Mouse (Mus musculus) limb, embryonic 11.5 days (tissue): ENCODE measurements around the gene Gm30191. TPM values are rescaled to one million over a fixed set of nuclear protein-coding genes. Genes with fewer than 3 reads are reported as not detected.
A peak's percentile ranks its signal among the peaks of the same experiment; 100 is the strongest.
"Not testable (repeated sequence)": the region's sequence is repeated elsewhere in the genome, so short reads cannot be mapped to it uniquely, and the experiment has no call there.

Source experiments
- ATAC-seq: fragments of 200-750 bp; cut with Nextera tagmentation; 2 replicates; pipeline ENCODE4 v1.8.0; 2017; ENCODE audit warnings: low read depth; ENCODE audit not compliant: insufficient number of reproducible peaks, low FRiP score, low TSS enrichment
- DNase-seq: peaks from one replicate; pipeline ENCODE4 v3.0.0-alpha.2; 2015; ENCODE audit warnings: low spot score
- H3K27ac ChIP-seq: fragments of 300-500 bp; sonication (generic); replicated peaks from 2 replicates; pipeline ENCODE4 v1.5.1; 2014; ENCODE audit warnings: low read depth, mild to moderate bottlenecking, low read length
- H3K27me3 ChIP-seq: fragments of 300-500 bp; sonication (generic); 2 replicates; pipeline ENCODE4 v1.6.1; 2014; ENCODE audit warnings: mild to moderate bottlenecking, low read length, mixed read lengths; ENCODE audit not compliant: control insufficient read depth, insufficient read depth
- H3K36me3 ChIP-seq: fragments of 300-500 bp; sonication (generic); 2 replicates; pipeline ENCODE4 v1.6.1; 2014; ENCODE audit warnings: mild to moderate bottlenecking, low read length, moderate library complexity, mixed read lengths; ENCODE audit not compliant: control insufficient read depth, insufficient read depth
- H3K4me1 ChIP-seq: fragments of 300-500 bp; sonication (generic); 2 replicates; pipeline ENCODE4 v1.6.1; 2014; ENCODE audit warnings: low read length, mixed read lengths; ENCODE audit not compliant: control insufficient read depth, insufficient read depth
- H3K4me2 ChIP-seq: fragments of 300-500 bp; sonication (generic); 2 replicates; pipeline ENCODE4 v1.6.1; 2014; ENCODE audit warnings: low read depth, mild to moderate bottlenecking, moderate library complexity; ENCODE audit not compliant: severe bottlenecking
- H3K4me3 ChIP-seq: fragments of 300-500 bp; sonication (generic); 2 replicates; pipeline ENCODE4 v1.5.1; 2014; ENCODE audit warnings: low read depth, low read length
- H3K9ac ChIP-seq: fragments of 300-500 bp; sonication (generic); 2 replicates; pipeline ENCODE4 v1.6.1; 2014; ENCODE audit warnings: mild to moderate bottlenecking, low read length
- H3K9me3 ChIP-seq: fragments of 300-500 bp; sonication (generic); 2 replicates; pipeline ENCODE4 v1.6.1; 2016; ENCODE audit warnings: low read length; ENCODE audit not compliant: control insufficient read depth
- WGBS: fragments of 180-500 bp; shearing (Covaris S2); extraction: QIAGEN DNeasy Blood & Tissue Kit; methylation state at CpG from one replicate; pipeline ENCODE4 v1.1.7; 2014; 5-methylcytosine and 5-hydroxymethylcytosine counted together
- polyA plus RNA-seq: library from polyadenylated mRNA; unstranded; fragments of >200 nt; fragmentation: Nextera tagmentation; extraction: Ambion mirVana; gene quantifications from 2 replicates; pipeline ENCODE4 v1.2.1, GENCODE M21; 2014

Gene Gm30191
- polyA plus RNA-seq, 1 experiment from 2014 or later: not detected

DNA sequence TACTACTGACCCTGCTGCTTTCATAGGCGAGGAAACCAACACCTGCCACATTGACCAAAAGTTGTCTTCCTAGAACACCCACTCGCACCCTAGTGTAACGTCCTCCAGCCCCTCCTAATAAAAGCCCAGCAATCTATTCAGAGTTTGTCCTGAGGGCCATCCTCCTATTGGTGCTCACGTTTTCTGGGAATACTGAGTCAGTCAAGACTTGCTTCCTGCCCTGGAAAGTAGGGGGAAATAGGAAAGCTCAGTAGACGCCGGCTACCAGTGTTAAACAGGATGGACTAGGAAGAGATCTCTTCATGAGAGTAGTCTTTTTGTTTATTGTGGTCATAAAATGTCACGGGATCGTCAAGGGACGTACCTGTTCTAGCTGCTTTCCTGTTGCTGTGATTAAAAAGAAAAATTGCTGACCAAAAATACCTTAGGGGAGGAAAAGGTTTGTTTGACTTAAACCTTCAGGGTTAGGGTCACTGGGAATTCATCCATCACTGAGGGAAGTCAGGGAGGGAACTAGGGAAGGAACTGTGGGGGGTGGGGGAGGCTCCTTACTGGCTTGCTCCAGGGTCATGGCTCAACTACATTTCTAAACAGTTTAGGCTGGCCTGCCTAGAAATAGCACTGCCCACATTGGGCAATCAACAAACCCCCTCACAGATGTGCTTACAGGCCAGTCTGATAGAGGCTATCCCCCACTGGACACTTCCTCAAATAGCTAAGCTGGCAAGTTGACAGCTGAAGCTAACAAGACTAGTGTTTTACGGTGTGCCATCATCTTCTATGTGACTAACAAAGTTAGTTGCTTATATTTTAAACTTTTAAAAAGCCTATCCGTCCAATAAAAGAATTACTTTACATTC is 41.9 kb downstream of the Gm30191 start:
- H3K27me3 ChIP-seq: no peaks in the 10 kb centered on the region
- H3K9me3 ChIP-seq: no peaks in the 10 kb centered on the region
- WGBS: 31% methylated on average over 11 of the region's 11 CpGs
- DNase-seq (peak; percentile 29), ATAC-seq (no peak)
- H3K4me3 ChIP-seq: peak overlapping the region; percentile 99
- peak overlapping the region; percentile 95 for H3K4me2 ChIP-seq
- peak overlapping the region; percentile 99 for H3K9ac ChIP-seq
- H3K36me3 ChIP-seq: no peaks in the 10 kb centered on the region
- no peak overlapping the region for H3K27ac ChIP-seq
- H3K4me1 ChIP-seq: peaks cover 11% of the 10 kb centered on the region

DNA sequence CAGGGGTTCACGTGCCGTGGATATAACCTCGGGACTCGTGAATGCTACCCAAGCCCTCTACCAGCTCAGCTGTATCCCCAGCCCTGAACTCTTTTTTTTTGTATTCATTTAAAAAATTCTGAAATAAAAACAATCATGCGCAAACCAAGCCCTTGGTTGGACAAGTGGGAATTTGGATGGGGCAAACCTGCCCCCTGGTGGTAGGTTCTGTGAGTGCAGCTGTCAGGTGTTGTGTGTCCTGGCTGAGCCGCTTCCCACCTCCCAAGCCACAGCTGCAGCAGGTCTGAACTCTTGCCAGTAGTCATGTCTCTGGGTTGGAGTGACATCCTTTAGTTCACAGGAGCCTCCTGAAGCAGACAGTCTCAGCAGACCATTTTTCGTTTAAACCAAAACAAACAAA is 45.3 kb downstream of the Gm30191 start:
- Histone ChIP-seq H3K4me3 (no peak overlapping the region), H3K27ac (no peak overlapping the region), H3K4me1 (peaks cover 3% of the 10 kb centered on the region; the same call in 1 of the 2 replicates), H3K9ac (no peak overlapping the region), H3K36me3 (no peaks in the 10 kb centered on the region), H3K4me2 (no peak overlapping the region), H3K9me3 (no peaks in the 10 kb centered on the region), H3K27me3 (no peaks in the 10 kb centered on the region)
- ATAC-seq (no peak), DNase-seq (peak; percentile 93)
- WGBS: 31% methylated on average over 7 of the region's 7 CpGs

DNA sequence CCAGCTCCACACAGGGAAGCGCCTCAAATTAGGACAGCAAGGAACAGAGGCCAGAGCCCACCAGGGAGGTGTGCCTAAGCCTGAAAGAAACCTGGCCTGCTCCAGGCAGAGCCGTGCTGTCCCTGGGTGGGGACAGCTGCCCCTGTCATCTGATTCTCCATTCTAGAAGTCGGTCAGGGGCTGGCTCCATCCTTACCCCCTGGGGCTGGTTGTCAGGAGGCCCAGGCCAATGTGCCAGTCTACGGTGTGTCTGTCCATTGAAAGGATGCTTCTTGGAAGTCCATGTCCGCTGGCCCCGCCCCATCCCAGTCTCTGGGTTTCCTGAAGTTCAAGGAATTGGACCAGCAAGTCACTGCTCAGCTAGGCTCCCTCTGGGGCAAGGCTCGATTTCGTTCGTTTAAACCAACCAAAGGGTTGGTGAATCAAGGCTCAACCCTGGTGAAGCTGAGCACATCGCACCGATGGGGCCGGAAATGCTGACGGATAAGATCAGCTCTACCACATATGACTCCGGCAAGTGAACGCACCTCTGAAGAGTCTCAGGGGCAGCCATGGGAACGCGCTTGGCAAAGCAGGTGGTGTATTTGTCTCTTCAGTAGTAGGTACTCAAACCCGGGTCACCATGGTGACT is 46.4 kb downstream of the Gm30191 start:
- H3K27ac ChIP-seq: no peak overlapping the region
- 75% methylated on average over 18 of the region's 18 CpGs for WGBS
- ATAC-seq: no peak
- no peak overlapping the region for H3K4me3 ChIP-seq
- no peak overlapping the region for H3K4me2 ChIP-seq
- peaks cover 3% of the 10 kb centered on the region; the same call in 1 of the 2 replicates for H3K4me1 ChIP-seq
- no peaks in the 10 kb centered on the region for H3K36me3 ChIP-seq
- H3K27me3 ChIP-seq: no peaks in the 10 kb centered on the region
- no peaks in the 10 kb centered on the region for H3K9me3 ChIP-seq
- DNase-seq: no peak
- H3K9ac ChIP-seq: no peak overlapping the region

GRCm38 (mm10) chr4:134293692-134294163 is 47.0 kb downstream of the Gm30191 start:
- no peaks in the 10 kb centered on the region for H3K27me3 ChIP-seq
- no peak overlapping the region for H3K4me3 ChIP-seq
- no peak overlapping the region for H3K27ac ChIP-seq
- no peak for DNase-seq
- no peak for ATAC-seq
- 54% methylated on average over 9 of the region's 9 CpGs for WGBS
- H3K4me1 ChIP-seq: no peaks in the 10 kb centered on the region
- H3K9me3 ChIP-seq: no peaks in the 10 kb centered on the region
- H3K9ac ChIP-seq: no peak overlapping the region
- H3K4me2 ChIP-seq: no peak overlapping the region
- H3K36me3 ChIP-seq: no peaks in the 10 kb centered on the region

DNA sequence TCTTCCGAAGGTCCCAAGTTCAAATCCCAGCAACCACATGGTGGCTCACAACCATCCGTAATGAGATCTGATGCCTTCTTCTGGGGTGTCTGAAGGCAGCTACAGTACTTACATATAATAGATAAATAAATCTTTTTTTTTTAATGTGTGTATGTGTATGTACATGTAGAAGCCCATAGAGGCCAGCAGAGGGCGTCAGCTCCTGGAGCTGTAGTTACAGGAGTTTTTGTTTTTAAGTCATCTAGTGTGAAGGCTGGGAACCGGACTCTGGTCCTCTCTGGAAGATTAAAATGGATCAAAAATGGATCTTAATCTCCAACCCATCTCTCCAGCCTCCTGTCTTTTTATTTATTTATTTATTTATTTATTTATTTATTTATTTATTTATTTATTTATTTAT is 49.4 kb downstream of the Gm30191 start:
- not testable (repeated sequence) for H3K27ac ChIP-seq, H3K4me3 ChIP-seq, H3K36me3 ChIP-seq, ATAC-seq, DNase-seq, H3K4me2 ChIP-seq, H3K9ac ChIP-seq, H3K4me1 ChIP-seq, H3K9me3 ChIP-seq, H3K27me3 ChIP-seq
- WGBS: 89% methylated on average over 4 of the region's 4 CpGs

DNA sequence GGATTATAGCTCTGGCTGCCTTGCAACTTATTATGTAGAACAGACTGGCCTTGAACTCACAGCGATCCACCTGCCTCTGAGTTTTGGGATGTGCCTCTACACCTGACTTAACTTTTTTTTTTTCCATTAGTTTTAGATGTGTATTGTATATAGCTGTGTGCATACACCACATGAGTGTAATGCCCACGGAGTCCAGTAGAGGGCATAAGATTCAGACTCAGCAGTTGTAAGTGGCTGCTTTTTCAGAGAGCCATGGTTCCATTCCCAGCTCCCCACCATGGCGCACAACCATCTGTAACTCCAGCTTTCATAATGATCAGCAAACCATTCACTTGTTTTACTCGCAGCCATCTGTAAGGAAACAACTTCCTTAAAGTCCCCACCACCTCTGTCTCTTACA is 49.8 kb downstream of the Gm30191 start:
- Histone ChIP-seq H3K9me3 (no peaks in the 10 kb centered on the region), H3K4me1 (no peaks in the 10 kb centered on the region), H3K36me3 (no peaks in the 10 kb centered on the region), H3K27ac (no peak overlapping the region), H3K27me3 (no peaks in the 10 kb centered on the region), H3K4me3 (no peak overlapping the region), H3K4me2 (no peak overlapping the region), H3K9ac (no peak overlapping the region)
- DNase-seq (no peak), ATAC-seq (no peak)
- whole genome bisulfite sequencing: 90% methylated on average over 4 of the region's 4 CpGs

DNA sequence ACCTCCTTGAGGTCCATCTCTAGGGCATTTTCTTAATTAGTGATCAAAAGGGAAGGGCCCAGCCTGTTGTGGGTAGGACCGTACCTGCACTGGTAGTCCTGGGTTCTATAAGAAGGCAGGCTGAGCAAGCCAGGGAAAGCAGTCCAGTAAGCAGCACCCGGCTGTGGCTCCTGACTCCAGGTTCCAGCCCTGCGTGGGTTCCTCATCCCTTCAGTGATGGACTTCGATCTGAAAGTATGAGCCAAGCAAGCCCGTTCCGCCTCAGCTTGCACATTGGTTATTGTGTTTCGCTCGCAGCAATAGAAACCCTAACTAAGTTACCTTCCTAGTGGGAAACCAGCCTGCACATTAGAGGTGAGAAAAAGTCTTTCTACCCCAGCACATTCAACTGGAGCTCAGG is 50.6 kb downstream of the Gm30191 start:
- Histone ChIP-seq H3K9ac (no peak overlapping the region), H3K9me3 (no peaks in the 10 kb centered on the region), H3K27ac (no peak overlapping the region), H3K4me2 (no peak overlapping the region), H3K36me3 (no peaks in the 10 kb centered on the region), H3K4me1 (no peaks in the 10 kb centered on the region), H3K27me3 (no peaks in the 10 kb centered on the region), H3K4me3 (no peak overlapping the region)
- DNase-seq: no peak
- ATAC-seq: no peak
- WGBS: 90% methylated on average over 8 of the region's 8 CpGs

DNA sequence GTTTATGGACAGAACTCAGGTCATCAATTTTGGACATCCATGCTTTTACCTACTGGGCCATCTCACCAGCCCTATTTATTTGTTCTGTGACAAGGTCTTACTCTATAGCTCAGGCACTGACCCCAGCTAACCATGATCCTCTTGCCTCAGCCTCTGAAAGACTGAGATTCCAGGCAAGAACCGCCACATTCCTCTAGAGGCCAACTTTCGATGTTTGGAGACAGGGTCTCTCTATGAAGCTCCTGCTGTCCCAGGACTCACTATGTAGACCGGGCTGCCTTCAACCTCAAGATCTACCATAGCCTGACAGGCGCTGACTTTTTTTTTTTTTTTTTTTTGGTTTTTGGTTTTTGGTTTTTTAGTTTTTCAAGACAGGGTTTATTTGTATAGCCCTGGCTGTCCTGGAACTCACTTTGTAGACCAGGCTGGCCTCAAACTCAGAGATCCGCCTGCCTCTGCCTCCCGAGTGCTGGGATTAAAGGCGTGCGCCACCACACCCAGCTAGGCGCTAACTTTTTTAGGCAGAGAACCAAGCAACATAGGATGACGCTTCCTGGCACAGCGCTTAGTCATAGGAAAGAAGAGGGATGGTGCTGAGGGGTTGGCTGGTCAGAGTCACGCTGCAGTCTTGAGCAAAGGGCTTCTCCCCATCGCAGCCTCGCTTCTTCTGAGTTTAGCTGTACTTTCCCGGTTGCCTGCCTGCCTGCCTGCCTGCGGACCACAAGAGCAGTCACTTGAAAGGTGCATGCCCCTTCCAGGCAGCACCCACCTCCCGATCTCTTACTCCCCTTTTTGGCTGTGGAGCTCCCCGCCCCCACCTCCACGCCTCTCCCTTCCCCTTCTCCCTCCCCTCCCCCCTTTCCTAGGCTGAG is 52.1 kb downstream of the Gm30191 start:
- no peak for ATAC-seq
- H3K27ac ChIP-seq: no peak overlapping the region
- 71% methylated on average over 19 of the region's 19 CpGs for WGBS

More for the DNA sequence above, 52.1 kb downstream of the Gm30191 start:
- DNase-seq: no peak
- no peak overlapping the region for H3K4me2 ChIP-seq
- H3K9ac ChIP-seq: no peak overlapping the region
- no peaks in the 10 kb centered on the region for H3K27me3 ChIP-seq
- no peaks in the 10 kb centered on the region for H3K4me1 ChIP-seq
- no peaks in the 10 kb centered on the region for H3K36me3 ChIP-seq
- H3K9me3 ChIP-seq: no peaks in the 10 kb centered on the region
- H3K4me3 ChIP-seq: no peak overlapping the region
